Mouse (Mus musculus) spleen, postnatal 14 days (tissue): ENCODE measurements at regions not wholly inside any gene's neighbourhood (a gene's known extent, or its start where the extent isn't known, plus 50 kb on each side); places are given as distances from the start of the nearest gene placed in this dataset.

Source experiments
- DNase-seq, 2 experiments: peaks; one replicate each; pipeline ENCODE4 v3.0.0; 2021 to 2022; ENCODE audit warnings: low spot score in 2 of 2

GRCm38 (mm10) chr2:11363061-11363464 is 190.8 kb downstream of the Pfkfb3 start:
- DNase-seq, result no peak

GRCm38 (mm10) chr2:11362205-11362994 is 190.5 kb downstream of the Prkcq start:
- DNase-seq, result no peak

DNA sequence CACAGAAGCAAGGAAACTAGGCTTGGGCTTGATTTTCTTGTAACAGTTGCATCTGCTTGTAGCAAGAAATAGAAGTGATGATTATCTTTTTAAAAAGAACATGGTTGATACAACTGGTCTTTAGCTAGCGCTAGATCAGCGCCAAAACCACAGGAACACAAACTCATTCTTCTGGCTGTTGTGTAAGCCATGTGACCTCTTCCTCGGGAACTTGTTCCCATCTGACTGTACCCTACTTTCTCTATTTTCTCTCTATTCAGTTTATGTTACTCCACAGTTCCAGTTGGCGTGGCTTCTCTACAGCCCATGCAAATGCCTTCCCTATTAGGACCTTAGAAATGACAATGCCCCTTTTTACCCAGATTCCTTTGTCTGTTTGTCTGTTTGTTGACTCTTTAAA is 187.4 kb downstream of the Prkcq start:
- DNase-seq, result no peak

DNA sequence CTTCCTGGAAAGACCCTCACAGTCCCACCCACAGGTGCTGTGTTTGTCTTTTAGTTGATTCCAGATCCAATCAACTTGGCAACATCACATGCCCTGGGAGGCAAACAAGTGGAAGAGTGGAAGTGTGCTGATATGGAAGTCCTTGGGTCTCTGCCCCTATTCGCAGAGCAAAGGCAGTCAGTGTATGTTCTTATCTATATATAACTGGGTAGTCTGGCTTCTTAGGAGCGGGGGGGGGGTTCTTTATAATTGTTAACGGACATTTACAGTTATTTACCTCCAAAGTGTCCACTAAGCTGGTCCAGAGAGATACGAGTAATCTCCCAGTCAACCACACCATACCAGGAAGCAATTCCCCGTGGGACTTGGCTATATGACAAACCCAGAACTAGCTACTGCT is 184.8 kb downstream of the Prkcq start:
- no peak for DNase-seq

DNA sequence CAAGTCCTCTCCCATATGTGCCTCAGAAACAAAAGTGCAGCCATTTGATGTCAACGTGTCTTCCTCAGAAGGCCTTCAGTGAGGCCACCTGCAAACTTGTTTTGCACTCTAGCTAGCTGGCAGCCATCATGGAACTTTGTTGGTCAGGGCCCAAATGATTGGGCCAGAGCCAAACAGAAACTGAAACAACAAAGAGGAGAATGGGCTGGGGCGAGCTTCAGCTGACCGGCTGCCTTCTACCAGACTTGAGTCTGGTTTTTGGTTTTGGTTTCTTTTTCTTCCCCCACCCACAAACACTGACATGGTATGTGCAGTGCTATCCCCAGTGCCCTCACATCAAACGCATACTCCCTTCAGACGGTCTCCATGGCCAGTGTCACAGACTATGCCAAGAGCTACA is 183.7 kb downstream of the Prkcq start:
- no peak for DNase-seq
